Mouse (Mus musculus): Measurements from ENCODE around the gene Armc2.

The Armc2 gene

GRCm38 (mm10) chr10:41866069-41866837 is 152.0 kb downstream of the Armc2 start:
- no peak for DNase-seq (ENCODE audit: low spot score)
